Mouse (Mus musculus) brain, adult 2 months (tissue): ENCODE data around the gene Mtus2.

Experiments used
- DNase-seq: peaks from one replicate; pipeline ENCODE4 v3.0.0; 2011; ENCODE audit warnings: low read depth, low spot score

Gene Mtus2

DNA sequence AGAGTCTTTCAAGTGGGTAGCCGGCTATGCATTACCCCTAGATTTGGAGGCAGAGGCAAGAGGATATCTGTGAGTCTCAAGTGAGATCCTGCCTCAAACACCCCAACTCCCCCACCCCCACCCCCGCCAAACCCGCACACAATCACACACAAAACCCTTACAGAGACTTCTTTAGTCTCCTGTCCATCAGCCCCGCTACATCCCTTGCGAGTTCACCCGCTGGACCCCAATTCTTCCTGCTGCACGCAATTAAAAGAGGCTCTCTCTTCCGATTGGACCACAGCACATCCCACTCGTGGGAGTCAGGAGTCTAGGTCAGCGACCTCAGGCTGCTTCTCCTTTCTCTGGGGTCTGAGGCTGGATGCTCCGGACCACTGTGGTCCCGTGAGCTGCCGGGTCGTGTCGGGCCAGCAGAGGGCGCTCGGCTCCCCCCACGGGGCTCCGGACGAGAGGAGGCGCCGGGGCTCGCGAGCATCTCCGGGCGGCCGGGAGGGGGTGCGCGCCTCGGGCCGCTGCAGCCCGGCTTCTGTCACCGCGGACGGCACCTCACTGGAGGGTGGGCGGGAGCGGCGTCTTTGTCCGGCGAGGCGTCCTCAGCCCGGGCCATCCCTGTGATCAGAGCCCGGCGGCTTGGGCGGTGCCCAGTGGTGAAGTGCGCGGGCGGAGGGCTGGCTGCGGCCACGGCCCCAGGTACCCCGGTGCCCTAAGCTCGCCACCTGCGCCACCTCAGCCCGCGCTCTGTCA is at the start of gene Mtus2:
TSS of gene Mtus2 (plus strand) at position 500 of the 744 bp plus-strand sequence.
- DNase-seq = peak; percentile 89

GRCm38 (mm10) chr5:147907851-147908250 is 49.3 kb upstream of the Mtus2 start:
- no peak for DNase-seq

DNA sequence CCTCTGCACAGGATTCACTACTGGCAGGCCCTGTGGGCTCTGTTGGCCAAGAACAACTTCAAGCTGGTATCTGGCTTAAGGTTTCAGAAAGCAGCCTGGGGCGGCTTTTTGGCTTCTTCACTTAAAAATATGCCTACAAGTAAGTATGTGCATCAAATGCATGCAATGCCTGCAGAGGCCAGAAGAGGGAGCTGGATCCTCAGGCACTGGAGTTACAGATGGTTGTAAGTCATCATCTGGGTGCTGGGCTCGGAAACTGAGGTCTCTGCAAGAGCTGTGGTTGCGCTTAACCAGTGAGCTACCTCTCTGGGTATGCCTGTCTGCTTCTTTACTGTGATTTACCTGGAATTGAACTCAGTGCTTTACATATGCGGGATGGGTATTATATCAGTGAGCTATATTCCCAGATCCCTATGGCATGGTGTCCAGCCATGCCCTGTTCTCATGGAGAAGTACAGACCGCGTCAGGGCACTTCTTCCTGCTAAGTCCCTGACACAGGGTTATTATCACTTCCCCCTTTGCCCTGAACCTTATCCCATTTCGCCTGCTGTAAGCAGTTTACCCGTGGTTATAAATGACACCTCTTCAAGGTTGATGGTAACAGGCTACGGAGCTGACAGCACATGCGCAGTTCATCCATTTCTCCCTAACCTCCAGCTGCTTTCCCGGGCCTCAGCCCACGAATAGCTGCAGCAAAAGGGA is 46.2 kb upstream of the Mtus2 start:
- no peak for DNase-seq

- no peak for DNase-seq
These were observed 45.4 kb upstream of the Mtus2 start for GRCm38 (mm10) chr5:147911744-147912143.

GRCm38 (mm10) chr5:147913241-147913842 is 43.8 kb upstream of the Mtus2 start:
- DNase-seq = no peak

- no peak for DNase-seq
These were observed 42.0 kb upstream of the Mtus2 start for GRCm38 (mm10) chr5:147915038-147915566.

DNA sequence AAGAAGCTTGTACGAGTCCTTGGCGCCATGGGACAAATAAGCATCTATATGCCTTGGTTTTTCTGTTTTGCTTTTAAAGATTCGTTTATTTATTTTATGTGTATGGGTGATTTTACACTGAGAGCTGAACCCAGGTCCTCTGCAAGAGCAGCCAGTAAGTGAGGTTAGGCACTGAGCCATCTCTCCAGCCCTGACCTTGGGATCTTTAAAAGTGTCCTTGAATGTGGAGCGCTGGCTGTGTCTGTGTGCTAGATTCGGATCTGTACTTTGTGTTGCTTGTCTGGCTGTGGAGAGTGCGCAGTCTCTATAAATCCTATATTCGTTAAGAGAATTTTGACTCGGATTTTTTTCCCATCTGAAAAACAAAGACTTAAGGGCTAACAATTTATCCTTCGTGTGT is 40.9 kb upstream of the Mtus2 start:
- no peak for DNase-seq

- peak; percentile 59 for DNase-seq
These were observed 38.9 kb upstream of the Mtus2 start for GRCm38 (mm10) chr5:147918044-147918846.

GRCm38 (mm10) chr5:147924621-147925020 is 32.5 kb upstream of the Mtus2 start:
- DNase-seq = no peak

DNA sequence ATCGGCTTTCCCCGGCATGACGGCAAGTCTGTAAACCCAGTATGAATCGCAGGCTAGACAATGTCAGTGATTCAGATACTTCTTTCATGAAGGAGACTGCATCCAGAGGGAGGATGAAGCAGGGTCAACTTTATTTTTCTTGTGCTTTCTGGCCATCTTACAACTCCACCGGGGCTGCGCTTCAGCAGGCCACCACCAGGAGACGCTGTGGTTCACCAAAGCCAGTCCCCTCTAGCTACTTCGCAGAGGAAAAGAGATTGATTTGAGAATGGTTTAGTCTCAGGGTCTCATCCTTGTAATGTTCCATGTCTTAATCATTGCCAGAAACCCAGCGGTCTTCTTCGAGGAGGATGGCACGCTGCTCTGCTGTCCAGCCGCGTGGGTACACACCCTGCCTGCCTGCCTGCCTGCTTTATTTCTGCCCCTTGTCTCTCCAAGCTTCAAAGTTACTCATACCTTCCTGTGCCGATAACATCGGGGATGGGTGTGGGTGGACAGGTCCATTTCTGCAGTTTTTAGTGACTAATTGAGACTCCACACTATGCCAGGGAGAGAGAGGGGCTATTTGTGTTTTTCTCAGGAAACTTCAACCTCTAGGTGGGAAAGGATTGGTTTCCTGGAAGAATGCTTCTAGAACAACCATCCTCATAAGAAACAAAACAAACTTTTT is 31.1 kb upstream of the Mtus2 start:
- DNase-seq = no peak

DNA sequence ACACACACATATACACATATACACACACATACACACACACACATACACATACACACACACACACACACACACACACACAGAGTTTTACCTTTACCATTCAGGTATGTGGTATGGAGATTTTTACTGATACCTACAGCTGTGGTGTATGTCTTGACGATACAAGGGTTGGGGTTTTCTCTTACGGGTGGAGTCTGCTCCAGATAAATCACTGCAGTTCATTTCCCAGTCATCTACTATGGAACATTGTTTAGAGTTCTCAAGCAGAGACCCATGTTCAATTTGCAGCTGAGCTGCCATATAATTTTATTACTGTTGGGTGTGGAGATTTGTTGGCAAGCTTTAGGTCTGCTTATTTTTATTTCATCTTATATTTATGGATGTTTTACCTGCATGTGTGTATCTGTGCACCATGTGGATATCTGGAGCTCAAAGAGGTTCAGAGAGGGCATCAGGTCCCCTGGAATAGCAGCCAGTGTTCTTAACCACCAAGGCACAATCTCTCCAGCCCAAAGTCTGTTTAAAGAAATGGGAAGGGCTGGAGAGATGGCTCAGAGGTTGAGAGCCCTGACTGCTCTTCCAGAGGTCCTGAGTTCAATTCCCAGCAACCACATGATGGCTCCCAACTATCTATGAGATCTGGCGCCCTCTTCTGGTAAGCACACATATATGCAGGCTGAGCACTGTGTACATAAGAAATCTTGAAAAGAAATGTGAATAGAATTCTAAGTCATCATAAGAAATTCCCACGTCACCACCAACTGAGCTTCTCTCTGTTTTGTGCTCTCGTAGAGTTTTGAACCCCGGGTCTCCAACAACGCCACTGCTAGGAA is 28.2 kb upstream of the Mtus2 start:
- DNase-seq = no peak

DNA sequence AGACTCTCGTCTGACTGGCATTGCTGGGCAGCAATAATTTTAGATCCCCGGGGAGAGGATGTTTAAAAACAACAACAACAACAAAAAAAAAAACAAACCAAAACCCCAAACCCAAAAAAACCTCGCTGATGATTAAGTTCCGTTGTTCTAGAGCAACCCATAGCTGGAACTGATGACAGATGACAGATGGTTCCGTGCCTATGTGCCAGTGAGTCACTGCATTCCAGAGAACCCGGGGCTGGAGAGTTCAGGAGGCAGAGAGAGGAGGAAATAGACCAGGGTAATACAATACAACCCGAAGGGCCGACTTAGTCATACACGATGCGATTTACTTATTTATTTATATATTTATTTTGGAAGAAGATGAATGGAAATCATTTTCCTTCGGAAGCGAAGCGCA is 22.0 kb upstream of the Mtus2 start:
- peak; percentile 55 for DNase-seq

GRCm38 (mm10) chr5:147939226-147939625 is 17.9 kb upstream of the Mtus2 start:
- DNase-seq = peak; percentile 44

DNA sequence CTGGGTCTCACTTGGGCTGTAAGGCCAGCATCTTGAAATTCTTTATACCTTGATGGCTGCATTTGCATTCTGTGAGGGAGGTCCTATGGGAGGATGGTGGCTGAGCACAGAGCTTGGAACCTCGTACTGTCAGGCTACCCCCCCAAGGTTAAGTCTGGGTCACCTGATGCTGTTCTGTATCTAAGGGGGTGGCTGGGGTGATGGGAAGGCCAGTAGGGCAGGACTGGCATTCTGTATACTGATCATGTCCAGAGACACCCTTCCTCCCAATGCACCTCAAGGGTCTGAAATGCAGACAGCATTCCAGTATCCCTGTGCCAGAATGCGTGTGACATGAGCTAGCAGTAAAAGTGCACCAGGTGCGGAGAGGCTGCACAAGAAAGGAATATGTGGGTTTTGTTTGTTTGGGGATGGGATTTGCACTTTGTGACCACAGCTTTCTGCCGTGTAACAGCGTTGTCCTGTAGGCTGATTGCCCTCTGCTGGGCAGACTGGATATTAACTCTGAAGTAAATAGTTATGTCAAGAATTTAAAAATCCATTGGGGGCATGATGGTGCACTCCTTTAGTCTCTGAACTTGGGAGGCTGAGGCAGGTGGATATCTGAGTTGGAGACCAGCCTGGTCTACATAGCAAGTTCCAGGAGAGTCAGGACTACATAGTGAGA is 12.0 kb upstream of the Mtus2 start:
- peak; percentile 75 for DNase-seq

DNA sequence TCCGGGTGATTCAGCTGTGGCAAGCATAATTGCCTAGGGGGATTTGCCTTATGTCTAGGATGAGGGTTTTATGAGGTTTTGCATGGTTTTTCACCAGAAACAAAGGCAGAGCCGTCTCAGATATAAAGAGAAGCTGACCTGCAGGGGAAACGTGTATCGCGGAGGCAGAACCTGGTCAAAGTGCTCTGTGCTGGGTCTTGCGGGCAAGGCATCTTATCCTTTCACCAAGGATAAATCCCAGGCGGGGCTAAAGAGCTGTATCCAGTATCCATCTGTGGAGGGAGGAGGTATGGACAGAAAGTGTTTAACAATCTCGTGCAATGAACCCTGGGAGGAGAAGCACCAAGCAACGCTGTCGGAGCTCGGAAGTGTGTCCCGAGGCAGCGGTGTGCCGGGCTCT is 7.2 kb upstream of the Mtus2 start:
- DNase-seq = no peak

GRCm38 (mm10) chr5:147951751-147952150 is 5.4 kb upstream of the Mtus2 start:
- no peak for DNase-seq

DNA sequence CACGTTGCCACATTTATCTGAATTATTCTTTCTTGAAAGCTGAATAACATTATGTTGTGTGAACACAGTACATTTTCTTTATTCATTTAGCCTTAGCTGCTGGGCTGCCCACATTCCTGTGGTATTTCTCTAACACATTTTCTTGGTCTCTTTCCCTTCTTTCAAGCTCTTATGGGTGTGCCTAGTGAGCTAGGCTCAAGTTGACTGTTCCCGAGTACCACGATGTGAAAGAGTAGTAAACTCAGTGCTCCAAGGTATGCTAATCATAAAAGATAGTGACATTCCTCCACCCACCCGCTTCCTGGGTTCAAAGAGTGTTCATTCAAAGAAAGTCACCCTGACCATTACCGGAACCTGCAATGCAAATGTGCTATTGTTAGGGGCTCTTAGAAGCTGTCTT is 3.9 kb upstream of the Mtus2 start:
- DNase-seq = peak; percentile 39

DNA sequence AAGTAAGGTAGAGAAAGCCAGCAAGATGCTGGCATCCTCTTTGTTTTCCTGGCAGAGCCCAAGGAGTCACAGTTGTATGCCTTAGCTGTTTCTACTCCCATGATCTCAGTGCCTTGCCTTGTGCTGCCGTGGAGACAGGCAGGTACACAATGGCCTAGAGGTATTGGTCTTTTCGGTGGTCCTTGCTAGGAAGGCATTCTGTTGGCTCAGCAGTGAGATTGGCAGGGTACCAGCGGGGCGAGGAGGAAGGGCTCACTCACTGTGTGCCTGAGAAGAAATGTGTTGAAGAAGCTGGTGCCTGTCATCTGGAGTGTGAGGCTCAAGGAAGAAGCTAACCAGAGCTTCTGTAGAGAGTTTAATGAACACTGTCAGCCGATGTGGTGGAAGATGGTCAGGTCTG is 1.4 kb upstream of the Mtus2 start:
- peak; percentile 45 for DNase-seq

DNA sequence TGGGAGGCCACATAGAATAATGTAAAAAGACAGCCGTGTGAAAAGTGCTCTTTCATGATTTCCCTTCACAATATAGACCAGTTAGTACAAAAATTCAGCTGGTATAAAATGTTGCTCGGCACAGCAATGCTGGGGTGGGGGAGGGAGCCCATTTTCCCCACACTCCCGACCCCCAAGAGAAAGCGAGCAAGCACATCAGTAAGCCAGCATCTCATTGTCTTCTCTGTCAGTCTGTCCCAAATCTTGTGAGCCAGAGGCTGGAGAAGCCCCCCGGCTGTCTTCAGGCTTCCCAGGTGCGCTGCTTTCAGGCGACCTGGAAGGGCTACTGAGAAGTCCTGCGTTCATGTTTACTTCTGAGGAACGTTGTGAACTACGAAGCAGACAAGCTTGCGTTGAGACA is 699 bp upstream of the Mtus2 start:
- peak; percentile 41 for DNase-seq
